Mouse (Mus musculus) liver, postnatal 0 days (tissue): Measurements from ENCODE around the gene Nab2.

Source experiments
- CTCF ChIP-seq: sonication (generic); IDR thresholded peaks from 2 replicates; pipeline ENCODE4 v1.5.1; 2016; ENCODE audit warnings: antibody characterized with exemption, low read depth
- EP300 ChIP-seq: IDR thresholded peaks from 2 replicates; pipeline ENCODE4 v1.6.1; 2016; ENCODE audit warnings: antibody characterized with exemption, low read depth, mild to moderate bottlenecking

DNA sequence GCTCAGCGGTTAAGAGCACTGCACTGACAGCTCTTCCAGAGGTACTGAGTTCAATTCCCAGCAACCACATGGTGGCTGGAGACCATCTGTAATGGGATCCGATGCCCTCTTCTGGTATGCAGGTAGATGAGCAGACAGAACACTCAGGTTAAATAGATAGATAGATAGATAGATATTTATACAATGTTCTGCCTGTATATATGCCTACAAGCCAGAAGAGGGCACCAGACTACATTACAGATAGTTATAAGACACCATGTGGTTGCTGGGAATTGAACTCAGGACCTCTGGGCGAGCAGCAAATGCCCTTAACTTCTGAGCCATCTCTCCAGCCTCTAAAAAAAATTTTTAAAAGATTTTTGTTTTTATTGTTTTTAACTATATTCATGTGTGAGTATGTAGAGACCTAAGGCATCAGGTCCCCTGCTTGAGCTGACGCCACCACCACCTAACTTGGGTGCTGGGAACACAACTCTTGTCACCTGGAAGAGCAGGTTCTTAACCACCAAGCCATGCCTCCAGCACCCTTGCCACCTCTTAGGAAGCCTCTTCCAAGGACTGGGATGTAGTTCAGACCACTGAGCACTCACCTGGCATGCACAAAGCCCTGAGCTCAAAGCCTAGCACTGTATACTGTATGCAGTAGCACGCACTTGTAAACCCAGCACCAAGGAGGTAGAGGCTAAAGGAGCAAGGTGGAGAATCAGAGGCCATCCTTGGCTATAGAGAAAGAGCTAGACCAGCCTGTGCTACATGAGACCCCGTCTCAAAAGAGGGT lies 44.7 kb downstream of the Nab2 start:
- TF ChIP-seq EP300: no peak
- TF ChIP-seq CTCF: peak; percentile 1; the same call in 1 of the 2 replicates
